Mouse (Mus musculus): Measurements from ENCODE around the gene Dgat2.

DNA sequence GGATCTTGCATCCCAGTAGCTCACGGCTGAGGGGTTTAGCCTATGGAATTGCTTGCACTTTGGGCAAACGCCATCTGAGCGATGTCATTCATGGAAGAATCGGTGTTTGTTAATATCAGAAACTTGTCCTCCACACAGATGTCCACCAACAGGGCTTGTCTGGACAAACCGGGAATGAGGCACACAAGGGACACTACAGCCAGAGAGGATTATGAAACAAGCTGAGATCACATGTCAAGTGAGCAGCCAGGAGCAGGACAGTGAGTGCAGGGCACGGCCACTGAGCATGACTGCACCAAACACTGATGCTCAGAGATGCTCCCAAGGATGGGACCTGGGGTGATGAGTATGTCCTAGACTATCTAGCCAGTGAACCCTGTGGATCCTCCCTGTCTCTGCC, 42.9 kb upstream of the Dgat2 start:
- TF ChIP-seq CTCF (IDR thresholded peaks at IDR 0.05; ENCODE audit: extremely low read depth, insufficient read depth, low read length) (no peak), POLR2A (IDR thresholded peaks at IDR 0.05; ENCODE audit: extremely low read depth, insufficient read depth, low read length) (no peak)
